Mouse (Mus musculus): ENCODE measurements around the gene Rad51b. TPM values are rescaled to one million over a fixed set of nuclear protein-coding genes. Genes with fewer than 3 reads are reported as not detected.
A peak's percentile ranks its signal among the peaks of the same experiment; 100 is the strongest.

Gene Rad51b
- polyA plus RNA-seq, 1 experiment from 2014 or later, result 6.3 TPM

GRCm38 (mm10) chr12:79507141-79507681, 210.1 kb downstream of the Rad51b start:
- H3K4me1 ChIP-seq (ENCODE audit: control insufficient read depth, insufficient read depth, low read length), result peaks cover 17% of the 10 kb centered on the region
- peak; percentile 92 for ATAC-seq (ENCODE audit: insufficient number of reproducible peaks, low FRiP score, low TSS enrichment, low read depth)
- peak; percentile 79 for DNase-seq (ENCODE audit: low spot score)
- H3K27me3 ChIP-seq (ENCODE audit: control insufficient read depth, insufficient read depth, low read length), result no peaks in the 10 kb centered on the region
- H3K36me3 ChIP-seq (ENCODE audit: control insufficient read depth, insufficient read depth, low read length), result no peaks in the 10 kb centered on the region
- H3K27ac ChIP-seq (replicated peaks; ENCODE audit: low read depth, low read length), result peak overlapping the region; percentile 74
- H3K9ac ChIP-seq (ENCODE audit: low read length), result no peak overlapping the region
- H3K9me3 ChIP-seq (ENCODE audit: control insufficient read depth, low read length), result no peaks in the 10 kb centered on the region
- 9% methylated on average over 8 of the region's 8 CpGs for WGBS
- no peak overlapping the region for H3K4me3 ChIP-seq (ENCODE audit: low read depth, low read length)
- no peak overlapping the region for H3K4me2 ChIP-seq (ENCODE audit: low read depth, severe bottlenecking)

- Histone ChIP-seq H3K36me3 (ENCODE audit: control insufficient read depth, insufficient read depth, low read length) (no peaks in the 10 kb centered on the region), H3K27me3 (ENCODE audit: control insufficient read depth, insufficient read depth, low read length) (no peaks in the 10 kb centered on the region), H3K9ac (ENCODE audit: low read length) (no peak overlapping the region), H3K4me1 (ENCODE audit: control insufficient read depth, insufficient read depth, low read length) (peaks cover 13% of the 10 kb centered on the region), H3K9me3 (ENCODE audit: control insufficient read depth, low read length) (no peaks in the 10 kb centered on the region), H3K4me3 (ENCODE audit: low read depth, low read length) (no peak overlapping the region), H3K27ac (replicated peaks; ENCODE audit: low read depth, low read length) (no peak overlapping the region), H3K4me2 (ENCODE audit: low read depth, severe bottlenecking) (no peak overlapping the region)
- DNase-seq (ENCODE audit: low spot score) (no peak), ATAC-seq (ENCODE audit: insufficient number of reproducible peaks, low FRiP score, low TSS enrichment, low read depth) (no peak)
- 55% methylated on average over 11 of the region's 11 CpGs for WGBS
These were observed 214.5 kb downstream of the Rad51b start for GRCm38 (mm10) chr12:79511454-79512204.

GRCm38 (mm10) chr12:79512205-79512886, 215.3 kb downstream of the Rad51b start:
- DNase-seq (ENCODE audit: low spot score) (no peak), ATAC-seq (ENCODE audit: insufficient number of reproducible peaks, low FRiP score, low TSS enrichment, low read depth) (no peak)
- H3K36me3 ChIP-seq (ENCODE audit: control insufficient read depth, insufficient read depth, low read length), result no peaks in the 10 kb centered on the region
- H3K9me3 ChIP-seq (ENCODE audit: control insufficient read depth, low read length), result no peaks in the 10 kb centered on the region
- H3K27me3 ChIP-seq (ENCODE audit: control insufficient read depth, insufficient read depth, low read length), result no peaks in the 10 kb centered on the region
- no peak overlapping the region for H3K27ac ChIP-seq (replicated peaks; ENCODE audit: low read depth, low read length)
- H3K4me1 ChIP-seq (ENCODE audit: control insufficient read depth, insufficient read depth, low read length), result peaks cover 10% of the 10 kb centered on the region; the same call in 1 of the 2 replicates
- H3K9ac ChIP-seq (ENCODE audit: low read length), result no peak overlapping the region
- 83% methylated on average over 10 of the region's 10 CpGs for WGBS
- H3K4me2 ChIP-seq (ENCODE audit: low read depth, severe bottlenecking), result no peak overlapping the region
- H3K4me3 ChIP-seq (ENCODE audit: low read depth, low read length), result no peak overlapping the region

GRCm38 (mm10) chr12:79512982-79513681, 216.1 kb downstream of the Rad51b start:
- Histone ChIP-seq H3K36me3 (ENCODE audit: control insufficient read depth, insufficient read depth, low read length) (no peaks in the 10 kb centered on the region), H3K4me3 (ENCODE audit: low read depth, low read length) (no peak overlapping the region), H3K27me3 (ENCODE audit: control insufficient read depth, insufficient read depth, low read length) (no peaks in the 10 kb centered on the region), H3K4me1 (ENCODE audit: control insufficient read depth, insufficient read depth, low read length) (peaks cover 8% of the 10 kb centered on the region; the same call in 1 of the 2 replicates), H3K4me2 (ENCODE audit: low read depth, severe bottlenecking) (no peak overlapping the region), H3K9me3 (ENCODE audit: control insufficient read depth, low read length) (no peaks in the 10 kb centered on the region), H3K27ac (replicated peaks; ENCODE audit: low read depth, low read length) (no peak overlapping the region), H3K9ac (ENCODE audit: low read length) (no peak overlapping the region)
- WGBS, result 92% methylated on average over 5 of the region's 5 CpGs
- DNase-seq (ENCODE audit: low spot score) (no peak), ATAC-seq (ENCODE audit: insufficient number of reproducible peaks, low FRiP score, low TSS enrichment, low read depth) (no peak)

- H3K9ac ChIP-seq (ENCODE audit: low read length), result no peak overlapping the region
- no peak for ATAC-seq (ENCODE audit: insufficient number of reproducible peaks, low FRiP score, low TSS enrichment, low read depth)
- no peak overlapping the region for H3K27ac ChIP-seq (replicated peaks; ENCODE audit: low read depth, low read length)
- no peaks in the 10 kb centered on the region for H3K9me3 ChIP-seq (ENCODE audit: control insufficient read depth, low read length)
- H3K4me1 ChIP-seq (ENCODE audit: control insufficient read depth, insufficient read depth, low read length), result peaks cover 6% of the 10 kb centered on the region; the same call in 1 of the 2 replicates
- no peak for DNase-seq (ENCODE audit: low spot score)
- H3K4me2 ChIP-seq (ENCODE audit: low read depth, severe bottlenecking), result no peak overlapping the region
- H3K27me3 ChIP-seq (ENCODE audit: control insufficient read depth, insufficient read depth, low read length), result no peaks in the 10 kb centered on the region
- WGBS, result 96% methylated on average over 3 of the region's 3 CpGs
- H3K4me3 ChIP-seq (ENCODE audit: low read depth, low read length), result no peak overlapping the region
- H3K36me3 ChIP-seq (ENCODE audit: control insufficient read depth, insufficient read depth, low read length), result no peaks in the 10 kb centered on the region
These were observed 217.6 kb downstream of the Rad51b start for GRCm38 (mm10) chr12:79514680-79515079.

- 15% methylated on average over 1 of the region's 1 CpGs for WGBS
- 0 out of 2 replicates have a peak overlapping the region, but pooled peaks have one; percentile 45 for H3K27ac ChIP-seq (replicated peaks; ENCODE audit: low read depth, low read length)
- ATAC-seq (ENCODE audit: insufficient number of reproducible peaks, low FRiP score, low TSS enrichment, low read depth) (no peak), DNase-seq (ENCODE audit: low spot score) (no peak)
- no peaks in the 10 kb centered on the region for H3K9me3 ChIP-seq (ENCODE audit: control insufficient read depth, low read length)
- no peak overlapping the region for H3K4me2 ChIP-seq (ENCODE audit: low read depth, severe bottlenecking)
- no peaks in the 10 kb centered on the region for H3K36me3 ChIP-seq (ENCODE audit: control insufficient read depth, insufficient read depth, low read length)
- H3K9ac ChIP-seq (ENCODE audit: low read length), result no peak overlapping the region
- no peaks in the 10 kb centered on the region for H3K27me3 ChIP-seq (ENCODE audit: control insufficient read depth, insufficient read depth, low read length)
- H3K4me3 ChIP-seq (ENCODE audit: low read depth, low read length), result no peak overlapping the region
- 0 out of 2 replicates have a peak, but pooled peaks cover 6% of the 10 kb centered on the region for H3K4me1 ChIP-seq (ENCODE audit: control insufficient read depth, insufficient read depth, low read length)
These were observed 225.3 kb downstream of the Rad51b start for GRCm38 (mm10) chr12:79522374-79522773.

GRCm38 (mm10) chr12:79524941-79525871, 228.1 kb downstream of the Rad51b start:
- Histone ChIP-seq H3K4me3 (ENCODE audit: low read depth, low read length) (no peak overlapping the region), H3K27ac (replicated peaks; ENCODE audit: low read depth, low read length) (no peak overlapping the region), H3K27me3 (ENCODE audit: control insufficient read depth, insufficient read depth, low read length) (no peaks in the 10 kb centered on the region), H3K9me3 (ENCODE audit: control insufficient read depth, low read length) (no peaks in the 10 kb centered on the region), H3K4me2 (ENCODE audit: low read depth, severe bottlenecking) (no peak overlapping the region), H3K36me3 (ENCODE audit: control insufficient read depth, insufficient read depth, low read length) (no peaks in the 10 kb centered on the region), H3K4me1 (ENCODE audit: control insufficient read depth, insufficient read depth, low read length) (0 out of 2 replicates have a peak, but pooled peaks cover 6% of the 10 kb centered on the region), H3K9ac (ENCODE audit: low read length) (no peak overlapping the region)
- ATAC-seq (ENCODE audit: insufficient number of reproducible peaks, low FRiP score, low TSS enrichment, low read depth) (no peak), DNase-seq (ENCODE audit: low spot score) (no peak)
- WGBS, result 82% methylated on average over 14 of the region's 14 CpGs
